Mouse (Mus musculus) kidney, adult 9 months (tissue): Measurements from ENCODE around the gene Orc3.

Experiments
- DNase-seq: peaks from one replicate; pipeline ENCODE4 v3.0.0; 2022

Orc3 gene

GRCm38 (mm10) chr4:34614630-34615094 is at the start of gene Orc3, which contains the start of gene Rars2:
Gene Orc3, minus strand, starts transcription at chr4:34614944.
Gene Rars2, plus strand, starts transcription at chr4:34614957.
- peak; percentile 95 for DNase-seq

- no peak for DNase-seq
Observed at GRCm38 (mm10) chr4:34661927-34662326, 47.2 kb upstream of the Orc3 start.

- no peak for DNase-seq
Observed at GRCm38 (mm10) chr4:34661514-34661913, 46.8 kb upstream of the Orc3 start.

- peak; percentile 9 for DNase-seq
Observed at GRCm38 (mm10) chr4:34659012-34659411, 44.3 kb upstream of the Orc3 start.

GRCm38 (mm10) chr4:34656101-34656500 is 41.4 kb upstream of the Orc3 start:
- DNase-seq = no peak

- DNase-seq = no peak
Observed at GRCm38 (mm10) chr4:34653179-34653578, 38.4 kb upstream of the Orc3 start.

GRCm38 (mm10) chr4:34644779-34645178 is 30.0 kb upstream of the Orc3 start:
- DNase-seq = no peak

- no peak for DNase-seq
Observed at GRCm38 (mm10) chr4:34640731-34641130, 26.0 kb upstream of the Orc3 start.

- no peak for DNase-seq
Observed at GRCm38 (mm10) chr4:34639745-34640364, 25.1 kb upstream of the Orc3 start.

- DNase-seq = no peak
Observed at GRCm38 (mm10) chr4:34637851-34638250, 23.1 kb upstream of the Orc3 start.

- no peak for DNase-seq
Observed at GRCm38 (mm10) chr4:34637386-34637785, 22.6 kb upstream of the Orc3 start.

GRCm38 (mm10) chr4:34636036-34636435 is 21.3 kb upstream of the Orc3 start:
- no peak for DNase-seq

- DNase-seq = peak; percentile 55
Observed at GRCm38 (mm10) chr4:34634129-34634528, 19.4 kb upstream of the Orc3 start.

- DNase-seq = peak; percentile 86
Observed at GRCm38 (mm10) chr4:34629956-34630355, 15.2 kb upstream of the Orc3 start.

GRCm38 (mm10) chr4:34626401-34626800 is 11.7 kb upstream of the Orc3 start:
- DNase-seq = no peak

GRCm38 (mm10) chr4:34625556-34625955 is 10.8 kb upstream of the Orc3 start:
- DNase-seq = peak; percentile 14

- peak; percentile 57 for DNase-seq
Observed at GRCm38 (mm10) chr4:34616146-34616545, 1.4 kb upstream of the Orc3 start.

- peak; percentile 29 for DNase-seq
Observed at GRCm38 (mm10) chr4:34615303-34615702, 559 bp upstream of the Orc3 start.

- peak; percentile 64 for DNase-seq
Observed at GRCm38 (mm10) chr4:34613571-34614145, 1.1 kb downstream of the Orc3 start.

GRCm38 (mm10) chr4:34606658-34607057 is 8.1 kb downstream of the Orc3 start:
- no peak for DNase-seq

- DNase-seq = no peak
Observed at GRCm38 (mm10) chr4:34603123-34603522, 11.6 kb downstream of the Orc3 start.

GRCm38 (mm10) chr4:34584871-34585607 is 29.7 kb downstream of the Orc3 start:
- DNase-seq = peak; percentile 78

- DNase-seq = no peak
Observed at GRCm38 (mm10) chr4:34583427-34583826, 31.3 kb downstream of the Orc3 start.

- no peak for DNase-seq
Observed at GRCm38 (mm10) chr4:34582476-34582875, 32.3 kb downstream of the Orc3 start.
